Mouse (Mus musculus) ZHBTc4 (cell line): ENCODE results near the gene Ppp2r1b.
A peak's percentile ranks its signal among the peaks of the same experiment; 100 is the strongest.
"Not testable (repeated sequence)": the region's sequence is repeated elsewhere in the genome, so short reads cannot be mapped to it uniquely, and the experiment has no call there.

Source experiments
- DNase-seq: peaks from one replicate; pipeline ENCODE4 v3.0.0-alpha.2; 2011; ENCODE audit warnings: low read depth, low spot score

Gene Ppp2r1b

GRCm38 (mm10) chr9:50845081-50845480 is at the start of gene Ppp2r1b:
Gene Ppp2r1b, plus strand, starts transcription at chr9:50845301.
- no peak for DNase-seq

- no peak for DNase-seq
These were observed 48.3 kb upstream of the Ppp2r1b start for GRCm38 (mm10) chr9:50796776-50797175.

- no peak for DNase-seq
These were observed 47.5 kb upstream of the Ppp2r1b start for GRCm38 (mm10) chr9:50797641-50798040.

- DNase-seq = no peak
These were observed 46.7 kb upstream of the Ppp2r1b start for GRCm38 (mm10) chr9:50798368-50798767.

GRCm38 (mm10) chr9:50800985-50801384 is 44.1 kb upstream of the Ppp2r1b start:
- DNase-seq = peak; percentile 79

- DNase-seq = no peak
These were observed 41.9 kb upstream of the Ppp2r1b start for GRCm38 (mm10) chr9:50803055-50803671.

- DNase-seq = no peak
These were observed 36.6 kb upstream of the Ppp2r1b start for GRCm38 (mm10) chr9:50808471-50808870.

- no peak for DNase-seq
These were observed 36.0 kb upstream of the Ppp2r1b start for GRCm38 (mm10) chr9:50809146-50809545.

GRCm38 (mm10) chr9:50811187-50811586 is 33.9 kb upstream of the Ppp2r1b start:
- no peak for DNase-seq

- DNase-seq = no peak
These were observed 33.4 kb upstream of the Ppp2r1b start for GRCm38 (mm10) chr9:50811746-50812145.

GRCm38 (mm10) chr9:50813796-50814195 is 31.3 kb upstream of the Ppp2r1b start:
- DNase-seq = no peak

- DNase-seq = no peak
These were observed 29.4 kb upstream of the Ppp2r1b start for GRCm38 (mm10) chr9:50815666-50816065.

- DNase-seq = no peak
These were observed 28.6 kb upstream of the Ppp2r1b start for GRCm38 (mm10) chr9:50816512-50816911.

- DNase-seq = no peak
These were observed 27.1 kb upstream of the Ppp2r1b start for GRCm38 (mm10) chr9:50818050-50818449.

GRCm38 (mm10) chr9:50819716-50820115 is 25.4 kb upstream of the Ppp2r1b start:
- no peak for DNase-seq

- peak; percentile 60 for DNase-seq
These were observed 23.4 kb upstream of the Ppp2r1b start for GRCm38 (mm10) chr9:50821651-50822050.

GRCm38 (mm10) chr9:50822216-50822615 is 22.9 kb upstream of the Ppp2r1b start:
- DNase-seq = no peak

GRCm38 (mm10) chr9:50823779-50824453 is 21.2 kb upstream of the Ppp2r1b start:
- DNase-seq = no peak

GRCm38 (mm10) chr9:50831514-50831913 is 13.6 kb upstream of the Ppp2r1b start:
- DNase-seq = no peak

- DNase-seq = no peak
These were observed 12.9 kb upstream of the Ppp2r1b start for GRCm38 (mm10) chr9:50832162-50832561.

GRCm38 (mm10) chr9:50832582-50832981 is 12.5 kb upstream of the Ppp2r1b start:
- DNase-seq = not testable (repeated sequence)

GRCm38 (mm10) chr9:50833786-50834185 is 11.3 kb upstream of the Ppp2r1b start:
- DNase-seq = no peak

GRCm38 (mm10) chr9:50835068-50835705 is 9.9 kb upstream of the Ppp2r1b start:
- DNase-seq = no peak
